Comparison of ENCODE assay signal across 8 mouse cellular contexts in genomic region chr9:63843883-63844485, GRCm38 (mm10).
DNase-seq lines count a peak whose midpoint lies in the region; ATAC-seq and TF ChIP-seq lines count a peak whose summit lies in the region.

No protein-coding gene starts in this region.

- H3K27me3 ChIP-seq in heart, embryonic 11.5 days (ENCODE audit: control insufficient read depth, insufficient read depth, low read length), result no peaks in the 10 kb centered on the region; the same call in 1 of the 2 replicates
- no peaks in the 10 kb centered on the region for H3K27me3 ChIP-seq in liver, embryonic 11.5 days (replicated peaks; ENCODE audit: control insufficient read depth, insufficient read depth, low read length)
- H3K27me3 ChIP-seq in neural tube, embryonic 13.5 days, result 0 out of 2 replicates have a peak, but pooled peaks cover 12% of the 10 kb centered on the region
- no peaks in the 10 kb centered on the region for H3K27me3 ChIP-seq in testis, adult 2 months (ENCODE audit: control insufficient read depth, insufficient read depth, low read length)

- no peaks in the 10 kb centered on the region for H3K4me1 ChIP-seq in heart, embryonic 11.5 days (ENCODE audit: control insufficient read depth, insufficient read depth, low read length)
- no peaks in the 10 kb centered on the region for H3K4me1 ChIP-seq in liver, embryonic 11.5 days (replicated peaks; ENCODE audit: control insufficient read depth, insufficient read depth, low read length)
- H3K4me1 ChIP-seq in neural tube, embryonic 13.5 days (replicated peaks), result no peaks in the 10 kb centered on the region
- H3K4me1 ChIP-seq in testis, adult 2 months (ENCODE audit: control insufficient read depth, insufficient read depth, low read length), result peaks cover 2% of the 10 kb centered on the region

- no peak for TF ChIP-seq POLR2A in testis, adult 2 months (IDR thresholded peaks at IDR 0.05; ENCODE audit: control insufficient read depth, low read depth, low read length)

- H3K4me2 ChIP-seq in heart, embryonic 11.5 days, result no peak overlapping the region
- no peak overlapping the region for H3K4me2 ChIP-seq in liver, embryonic 11.5 days
- no peak overlapping the region for H3K4me2 ChIP-seq in neural tube, embryonic 13.5 days

- peak; percentile 91 for DNase-seq in CD4-positive, CD25-positive, alpha-beta regulatory T cell, adult 2 months (ENCODE audit: low read depth, low spot score)
- peak; percentile 57 for DNase-seq in adrenal gland, adult 2 months
- DNase-seq in embryo, embryonic 11.5 days (ENCODE audit: low read depth, low spot score), result peak; percentile 73
- DNase-seq in kidney, postnatal 10 days, result peak; percentile 83
- DNase-seq in liver, embryonic 11.5 days (ENCODE audit: low spot score), result peak; percentile 63

- no peak overlapping the region for H3K9ac ChIP-seq in heart, embryonic 11.5 days (ENCODE audit: low read depth, low read length)
- no peak overlapping the region for H3K9ac ChIP-seq in liver, embryonic 11.5 days (ENCODE audit: low read depth, low read length)
- H3K9ac ChIP-seq in neural tube, embryonic 13.5 days, result no peak overlapping the region

- 30% methylated on average over 10 of the region's 10 CpGs for WGBS in heart, embryonic 11.5 days (ENCODE audit: insufficient replicate concordance)
- WGBS in liver, embryonic 11.5 days, result 33% methylated on average over 10 of the region's 10 CpGs
- 29% methylated on average over 10 of the region's 10 CpGs for WGBS in neural tube, embryonic 13.5 days

- H3K9me3 ChIP-seq in heart, embryonic 11.5 days (replicated peaks; ENCODE audit: control insufficient read depth, low read length), result no peaks in the 10 kb centered on the region
- no peaks in the 10 kb centered on the region for H3K9me3 ChIP-seq in liver, embryonic 11.5 days (ENCODE audit: control insufficient read depth, low read length)
- H3K9me3 ChIP-seq in neural tube, embryonic 13.5 days, result no peaks in the 10 kb centered on the region

- no peaks in the 10 kb centered on the region for H3K36me3 ChIP-seq in heart, embryonic 11.5 days (ENCODE audit: control insufficient read depth, insufficient read depth, low read length)
- H3K36me3 ChIP-seq in liver, embryonic 11.5 days (ENCODE audit: control insufficient read depth, insufficient read depth, low read length), result no peaks in the 10 kb centered on the region
- H3K36me3 ChIP-seq in neural tube, embryonic 13.5 days, result no peaks in the 10 kb centered on the region
- no peaks in the 10 kb centered on the region for H3K36me3 ChIP-seq in testis, adult 2 months (ENCODE audit: control insufficient read depth, insufficient read depth, low read length)

- H3K4me3 ChIP-seq in heart, embryonic 11.5 days (ENCODE audit: low read depth, low read length), result no peak overlapping the region
- no peak overlapping the region for H3K4me3 ChIP-seq in liver, embryonic 11.5 days (ENCODE audit: low read depth, low read length)
- H3K4me3 ChIP-seq in neural tube, embryonic 13.5 days, result no peak overlapping the region
- H3K4me3 ChIP-seq in testis, adult 2 months (ENCODE audit: control insufficient read depth, low read depth, low read length), result no peak overlapping the region

- peak; percentile 74; the same call in 1 of the 2 replicates for TF ChIP-seq CTCF in testis, adult 2 months (IDR thresholded peaks at IDR 0.05; ENCODE audit: control insufficient read depth, insufficient read depth, insufficient replicate concordance, low read depth, low read length)

- ATAC-seq in heart, embryonic 11.5 days (replicated peaks; ENCODE audit: insufficient number of reproducible peaks, low FRiP score, low TSS enrichment), result peak; percentile 52; the same call in 1 of the 2 replicates
- no peak for ATAC-seq in liver, embryonic 11.5 days (replicated peaks; ENCODE audit: low FRiP score)
- peak; percentile 57; the same call in 1 of the 2 replicates for ATAC-seq in neural tube, embryonic 13.5 days (ENCODE audit: low read depth)

- H3K27ac ChIP-seq in heart, embryonic 11.5 days (ENCODE audit: low read depth, low read length), result no peak overlapping the region
- no peak overlapping the region for H3K27ac ChIP-seq in liver, embryonic 11.5 days (ENCODE audit: low read depth, low read length)
- no peak overlapping the region for H3K27ac ChIP-seq in neural tube, embryonic 13.5 days (replicated peaks)
- H3K27ac ChIP-seq in testis, adult 2 months (ENCODE audit: control insufficient read depth, insufficient read depth, low read depth, low read length), result no peak overlapping the region
